Mouse (Mus musculus): ENCODE data around the gene Gatd1. TPM values are rescaled to one million over a fixed set of nuclear protein-coding genes. Genes with fewer than 3 reads are reported as not detected.

Gene Gatd1
- polyA plus RNA-seq, 1 experiment from 2014 or later = 50.0 TPM

GRCm38 (mm10) chr7:141438201-141438968, 24.4 kb upstream of the Gatd1 start:
- TF ChIP-seq CTCF (IDR thresholded peaks at IDR 0.05; ENCODE audit: low read depth) = no peak
- H3K9me3 ChIP-seq (replicated peaks; ENCODE audit: low read length) = no peaks in the 10 kb centered on the region
- H3K9ac ChIP-seq (ENCODE audit: low read depth, low read length) = no peak overlapping the region
- ATAC-seq (replicated peaks; ENCODE audit: low FRiP score, low read depth) = no peak
- H3K36me3 ChIP-seq (ENCODE audit: insufficient read depth, low read length) = peaks cover 6% of the 10 kb centered on the region; the same call in 1 of the 2 replicates
- peaks cover 32% of the 10 kb centered on the region for H3K4me1 ChIP-seq (replicated peaks; ENCODE audit: insufficient read depth, low read length)
- no peaks in the 10 kb centered on the region for H3K27me3 ChIP-seq (ENCODE audit: insufficient read depth, low read length)
- H3K4me2 ChIP-seq (ENCODE audit: low read length) = no peak overlapping the region
- no peak overlapping the region for H3K27ac ChIP-seq
- DNase-seq (ENCODE audit: low spot score) = no peak
- 92% methylated on average over 12 of the region's 12 CpGs for WGBS
- H3K4me3 ChIP-seq (replicated peaks; ENCODE audit: low read depth, low read length) = no peak overlapping the region

DNA sequence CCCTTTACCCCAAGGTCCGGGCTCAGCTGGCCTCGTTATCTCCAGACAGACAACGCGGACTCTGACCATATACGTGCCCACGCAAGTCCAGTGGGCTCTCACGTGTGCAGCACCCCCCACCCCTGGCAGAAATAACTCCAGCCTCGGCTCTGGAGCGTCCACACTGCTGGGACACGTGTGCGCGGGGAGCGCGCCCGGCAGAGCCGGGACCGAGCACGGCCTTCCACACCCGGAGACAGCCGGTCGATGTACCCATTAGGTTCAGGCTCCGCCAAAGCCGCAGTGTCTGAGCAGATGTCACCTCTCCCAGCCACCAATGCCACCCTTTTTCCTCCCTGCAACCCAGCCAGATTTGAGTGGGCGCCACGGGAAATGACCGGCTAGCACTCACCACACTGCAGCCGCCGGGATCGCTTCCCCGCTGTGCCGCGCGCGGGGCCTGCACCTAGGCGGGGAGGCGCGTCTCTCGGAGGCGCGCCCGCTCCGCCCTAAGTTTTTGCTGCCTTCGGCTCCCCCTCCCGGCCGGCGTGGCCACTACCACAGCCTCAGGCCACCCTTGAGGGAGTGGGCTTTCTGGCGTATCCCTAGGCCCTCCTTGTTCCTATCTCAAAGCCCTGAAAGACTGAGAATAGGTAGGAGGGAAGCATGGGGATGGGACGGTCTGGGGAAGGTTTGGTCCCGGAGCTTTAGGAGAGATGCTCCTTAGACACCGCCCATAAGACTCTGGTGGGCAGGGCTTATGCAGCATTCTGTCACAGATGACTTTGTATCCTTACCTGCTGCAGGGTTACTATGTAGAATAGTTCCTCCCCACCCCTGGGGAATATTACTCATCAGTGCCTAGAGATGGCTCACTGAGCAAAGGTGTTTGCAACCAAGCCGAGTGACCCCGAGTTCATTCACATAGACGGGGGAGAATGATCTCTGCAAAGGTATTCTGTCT, 23.5 kb upstream of the Gatd1 start, which contains the start of gene Slc25a22:
Slc25a22 (minus strand) TSS at position 715 of the 943 bp plus-strand sequence.
- Histone ChIP-seq H3K9me3 (replicated peaks; ENCODE audit: low read length) (no peaks in the 10 kb centered on the region), H3K27ac (no peak within 1 kb of the TSS), H3K36me3 (ENCODE audit: insufficient read depth, low read length) (peaks cover 9% of the 10 kb centered on the region; the same call in 1 of the 2 replicates), H3K4me1 (replicated peaks; ENCODE audit: insufficient read depth, low read length) (peaks cover 23% of the 10 kb centered on the region), H3K4me2 (ENCODE audit: low read length) (peak within 1 kb of the TSS; percentile 87), H3K4me3 (replicated peaks; ENCODE audit: low read depth, low read length) (peak within 1 kb of the TSS; percentile 48), H3K27me3 (ENCODE audit: insufficient read depth, low read length) (no peaks in the 10 kb centered on the region), H3K9ac (ENCODE audit: low read depth, low read length) (peak within 1 kb of the TSS; percentile 54)
- WGBS = 5% methylated on average over 53 of the region's 53 CpGs
- TF ChIP-seq CTCF (IDR thresholded peaks at IDR 0.05; ENCODE audit: low read depth) = peak; percentile 77
- ATAC-seq (replicated peaks; ENCODE audit: low FRiP score, low read depth) (peak; percentile 81), DNase-seq (ENCODE audit: low spot score) (peak; percentile 91)

GRCm38 (mm10) chr7:141436523-141436892, 22.6 kb upstream of the Gatd1 start:
- Histone ChIP-seq H3K4me3 (replicated peaks; ENCODE audit: low read depth, low read length) (peak overlapping the region; percentile 48; the same call in 1 of the 2 replicates), H3K4me2 (ENCODE audit: low read length) (peak overlapping the region; percentile 87), H3K9me3 (replicated peaks; ENCODE audit: low read length) (no peaks in the 10 kb centered on the region), H3K27me3 (ENCODE audit: insufficient read depth, low read length) (no peaks in the 10 kb centered on the region), H3K4me1 (replicated peaks; ENCODE audit: insufficient read depth, low read length) (peaks cover 23% of the 10 kb centered on the region), H3K9ac (ENCODE audit: low read depth, low read length) (peak overlapping the region; percentile 54), H3K27ac (no peak overlapping the region), H3K36me3 (ENCODE audit: insufficient read depth, low read length) (peaks cover 19% of the 10 kb centered on the region)
- no peak for DNase-seq (ENCODE audit: low spot score)
- TF ChIP-seq CTCF (IDR thresholded peaks at IDR 0.05; ENCODE audit: low read depth) = no peak
- ATAC-seq (replicated peaks; ENCODE audit: low FRiP score, low read depth) = no peak
- WGBS = 62% methylated on average over 2 of the region's 2 CpGs

- no peak overlapping the region for H3K9ac ChIP-seq (ENCODE audit: low read depth, low read length)
- H3K27me3 ChIP-seq (ENCODE audit: insufficient read depth, low read length) = no peaks in the 10 kb centered on the region
- peaks cover 23% of the 10 kb centered on the region for H3K36me3 ChIP-seq (ENCODE audit: insufficient read depth, low read length)
- no peak overlapping the region for H3K27ac ChIP-seq
- no peak for DNase-seq (ENCODE audit: low spot score)
- no peak for TF ChIP-seq CTCF (IDR thresholded peaks at IDR 0.05; ENCODE audit: low read depth)
- WGBS = 84% methylated on average over 9 of the region's 9 CpGs
- ATAC-seq (replicated peaks; ENCODE audit: low FRiP score, low read depth) = no peak
- peaks cover 23% of the 10 kb centered on the region for H3K4me1 ChIP-seq (replicated peaks; ENCODE audit: insufficient read depth, low read length)
- no peaks in the 10 kb centered on the region for H3K9me3 ChIP-seq (replicated peaks; ENCODE audit: low read length)
- peak overlapping the region; percentile 34; the same call in 1 of the 2 replicates for H3K4me3 ChIP-seq (replicated peaks; ENCODE audit: low read depth, low read length)
- H3K4me2 ChIP-seq (ENCODE audit: low read length) = peak overlapping the region; percentile 51; the same call in 1 of the 2 replicates
Observed at GRCm38 (mm10) chr7:141435856-141436522, 22.1 kb upstream of the Gatd1 start.

DNA sequence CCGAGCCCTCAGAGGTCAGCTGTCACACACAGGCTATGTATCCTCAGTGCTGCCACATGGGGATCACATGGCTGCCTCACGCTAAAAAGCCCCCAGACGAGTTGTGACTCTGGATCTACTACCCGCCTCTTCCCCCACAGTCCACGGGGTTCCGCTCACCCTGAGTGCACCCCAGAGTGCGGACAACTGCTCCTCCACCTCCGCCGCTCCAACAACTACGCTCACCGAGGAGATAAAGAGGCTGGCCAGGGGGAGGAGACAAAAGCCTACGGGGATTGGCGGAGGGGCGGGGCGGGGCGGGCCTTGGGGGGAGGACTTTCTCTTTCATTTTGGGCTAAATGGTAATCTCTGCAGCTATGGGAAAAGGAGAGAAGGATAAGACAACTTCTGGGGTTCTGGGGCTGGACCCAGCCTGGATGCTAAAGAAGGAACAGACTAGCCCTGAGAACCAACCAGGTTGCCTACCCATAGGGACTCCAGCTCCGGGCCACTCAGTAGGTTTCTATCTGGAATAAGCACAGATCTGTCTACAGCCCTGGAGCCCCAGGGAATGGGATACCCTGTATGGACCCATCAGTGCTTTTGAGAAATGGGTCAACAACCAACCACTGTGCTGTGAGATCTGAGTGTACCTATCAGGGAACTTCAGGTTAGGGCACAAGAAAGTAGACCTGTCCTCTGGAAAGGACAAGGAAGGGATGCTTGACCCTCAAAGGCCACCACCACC, 21.4 kb upstream of the Gatd1 start:
- 5% methylated on average over 17 of the region's 17 CpGs for WGBS
- Histone ChIP-seq H3K4me1 (replicated peaks; ENCODE audit: insufficient read depth, low read length) (peaks cover 21% of the 10 kb centered on the region), H3K27ac (0 out of 2 replicates have a peak overlapping the region, but pooled peaks have one; percentile 13), H3K27me3 (ENCODE audit: insufficient read depth, low read length) (no peaks in the 10 kb centered on the region), H3K4me2 (ENCODE audit: low read length) (peak overlapping the region; percentile 51), H3K9me3 (replicated peaks; ENCODE audit: low read length) (no peaks in the 10 kb centered on the region), H3K36me3 (ENCODE audit: insufficient read depth, low read length) (peaks cover 28% of the 10 kb centered on the region), H3K9ac (ENCODE audit: low read depth, low read length) (no peak overlapping the region), H3K4me3 (replicated peaks; ENCODE audit: low read depth, low read length) (peak overlapping the region; percentile 34)
- peak; percentile 80 for DNase-seq (ENCODE audit: low spot score)
- no peak; the same call in 1 of the 2 replicates for TF ChIP-seq CTCF (IDR thresholded peaks at IDR 0.05; ENCODE audit: low read depth)
- ATAC-seq (replicated peaks; ENCODE audit: low FRiP score, low read depth) = no peak
